Mouse (Mus musculus) spleen, postnatal 10 days (tissue): ENCODE measurements around the gene Nav3.
"Not testable (repeated sequence)": the region's sequence is repeated elsewhere in the genome, so short reads cannot be mapped to it uniquely, and the experiment has no call there.

Experiments used
- DNase-seq, 2 experiments: peaks; one replicate each; pipeline ENCODE4 v3.0.0; 2021 to 2022; ENCODE audit warnings: low spot score in 2 of 2

The Nav3 gene

DNA sequence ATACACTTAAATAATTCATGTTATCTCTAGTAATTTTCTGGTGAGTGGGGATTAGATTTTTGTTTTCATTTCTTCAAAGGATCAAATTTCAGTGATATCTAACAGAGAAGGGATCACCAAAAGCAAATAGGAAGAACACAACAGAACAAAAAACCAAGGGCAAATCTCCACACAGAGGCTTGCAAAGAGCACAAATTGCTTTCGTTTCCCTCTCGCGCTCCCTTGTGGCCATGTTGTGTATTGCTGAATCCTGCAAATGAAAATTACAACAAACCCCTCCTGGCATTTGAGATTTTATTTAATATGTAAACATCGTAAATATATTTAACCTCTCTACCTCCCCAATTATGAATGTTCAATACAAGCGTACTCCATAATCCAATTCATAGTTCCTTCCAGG is 370.8 kb downstream of the Nav3 start:
- peak in 1 of 2 experiments; percentile 40 for DNase-seq

DNA sequence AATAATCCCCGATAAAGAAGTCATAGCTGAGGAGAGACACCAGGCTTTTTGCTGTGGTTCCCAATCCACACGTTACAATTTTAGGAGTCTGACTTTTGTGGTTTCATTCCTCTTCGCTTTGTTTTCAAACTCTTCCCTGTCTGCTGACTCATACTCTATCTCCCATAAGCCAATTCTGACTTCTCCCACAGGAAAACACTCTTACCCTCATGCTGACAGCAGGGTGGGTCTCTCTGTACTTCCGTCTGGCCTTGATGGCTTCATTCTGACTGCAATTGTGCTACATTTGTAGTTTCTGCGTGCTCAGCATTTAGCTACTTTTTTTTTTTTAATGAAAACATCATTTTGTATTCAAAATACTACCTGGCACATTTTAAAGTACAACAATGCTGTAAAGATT is 379.4 kb downstream of the Nav3 start:
- no peak for DNase-seq

DNA sequence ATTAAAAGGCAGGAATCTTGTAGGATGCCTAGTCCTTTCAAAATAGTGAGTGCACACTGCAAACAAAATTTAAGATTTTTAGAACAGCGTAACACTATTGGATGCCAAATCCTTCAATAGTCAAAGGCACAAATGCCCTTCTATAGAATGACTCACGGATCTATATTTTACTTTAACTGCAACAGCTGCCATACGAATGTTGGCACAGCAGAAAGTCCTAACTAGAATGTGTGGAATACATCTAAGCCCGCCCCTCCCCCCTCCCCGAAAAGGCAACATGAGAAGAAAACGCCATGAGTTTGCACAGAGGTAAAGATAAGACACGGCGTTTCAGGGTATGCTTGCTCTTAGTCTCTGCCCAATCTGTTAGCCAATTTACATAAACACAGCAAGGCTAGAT is 383.6 kb downstream of the Nav3 start:
- no peak for DNase-seq

DNA sequence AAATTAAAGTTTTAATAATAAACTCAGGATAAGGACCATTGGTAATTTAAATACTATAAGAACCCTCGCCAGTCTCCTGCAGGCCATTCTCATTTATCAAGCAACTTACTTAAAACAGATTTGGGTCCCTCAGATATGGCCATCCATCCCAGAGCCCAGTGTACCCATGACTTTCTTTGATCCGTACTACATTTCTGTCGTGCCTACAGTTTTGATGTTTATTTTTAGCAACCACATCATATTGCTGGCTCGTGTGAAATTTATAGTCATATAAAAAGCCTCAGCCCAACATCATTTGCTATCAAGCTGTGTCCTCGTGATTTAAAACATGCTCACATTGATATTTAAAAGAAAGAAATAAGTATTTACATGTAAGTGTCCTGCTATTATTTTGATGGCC is 394.8 kb downstream of the Nav3 start:
- no peak for DNase-seq

DNA sequence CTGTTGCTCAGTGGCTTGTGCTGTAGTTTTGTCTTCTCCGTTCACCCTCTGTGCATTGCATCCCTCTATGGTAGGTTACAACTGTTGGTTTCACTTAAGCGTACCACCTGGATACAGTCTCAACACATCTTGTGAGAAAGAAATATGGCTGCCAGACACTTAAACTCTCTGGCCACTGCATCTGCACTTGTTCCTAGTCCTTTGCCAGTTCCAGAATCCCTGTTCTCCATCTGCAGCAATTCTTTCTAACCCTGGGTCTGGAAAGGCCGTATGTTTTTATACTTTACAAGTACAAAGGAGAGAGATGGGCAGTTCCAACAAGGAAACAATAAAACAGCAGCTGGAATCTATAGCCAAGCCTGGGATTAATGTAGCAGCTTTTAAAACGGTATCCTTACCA is 418.5 kb downstream of the Nav3 start:
- no peak for DNase-seq

DNA sequence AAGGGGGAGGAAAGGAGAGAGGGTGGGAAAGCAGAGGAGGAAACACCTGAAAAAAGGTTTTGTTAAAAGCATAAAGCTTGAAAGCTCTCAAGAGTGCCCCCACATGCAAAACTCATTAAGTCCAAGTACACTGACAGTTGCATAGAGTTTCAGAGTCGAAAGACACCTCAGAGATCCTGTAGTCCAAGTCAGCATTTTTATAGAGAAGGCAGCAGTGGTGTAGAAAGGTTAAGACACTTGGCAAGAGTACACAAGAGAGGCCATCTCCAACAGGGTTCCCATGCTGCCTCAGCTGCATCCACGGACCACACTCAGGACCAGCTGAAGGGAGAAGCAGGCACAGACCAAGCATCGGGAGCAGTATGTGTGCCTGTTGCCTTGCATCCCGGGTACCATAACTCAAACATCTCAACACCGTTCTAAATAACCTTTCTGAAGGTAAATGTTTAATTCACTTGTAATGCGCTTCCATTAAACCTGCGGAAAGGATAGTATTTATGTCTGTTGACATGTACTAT is 421.4 kb downstream of the Nav3 start:
- DNase-seq = no peak

DNA sequence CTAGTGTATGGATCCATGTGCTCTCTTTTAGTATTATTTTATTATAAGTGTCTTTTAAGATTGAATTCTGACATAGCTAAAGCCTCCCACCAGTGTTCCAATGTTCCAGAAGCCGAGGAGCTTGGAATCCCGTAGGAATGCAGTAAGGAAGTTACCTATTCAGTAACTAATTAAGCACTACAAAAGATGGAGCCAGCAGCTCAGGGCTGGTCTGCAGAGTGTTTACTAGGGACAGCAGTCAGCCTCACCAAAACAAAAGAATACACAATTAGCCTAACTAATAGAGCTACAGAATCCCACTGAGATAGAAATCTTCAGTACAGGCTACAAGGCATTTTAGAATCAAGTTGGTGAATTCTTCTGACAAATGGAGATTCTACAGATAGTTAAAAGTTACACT is 431.1 kb downstream of the Nav3 start:
- DNase-seq = not testable (repeated sequence)

DNA sequence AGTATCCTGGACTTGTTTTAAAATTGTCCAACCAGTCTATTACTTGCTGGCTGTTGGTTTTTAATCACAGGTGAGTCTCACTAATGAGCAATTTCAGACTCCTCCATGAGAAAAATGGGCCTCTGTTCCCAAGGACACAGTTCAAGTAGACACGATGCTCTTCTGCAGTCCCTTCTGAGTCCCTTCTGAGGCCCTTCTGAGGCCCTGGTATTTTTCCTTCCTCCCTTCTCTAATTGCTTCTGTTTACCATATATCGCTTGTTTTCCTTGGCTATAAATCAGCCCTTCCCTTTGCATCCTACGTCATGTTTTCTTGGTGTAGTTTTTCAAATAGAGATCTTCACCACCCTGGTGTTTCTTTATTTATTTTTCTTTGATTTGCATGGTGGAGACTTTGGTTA is 433.9 kb downstream of the Nav3 start:
- DNase-seq = no peak

DNA sequence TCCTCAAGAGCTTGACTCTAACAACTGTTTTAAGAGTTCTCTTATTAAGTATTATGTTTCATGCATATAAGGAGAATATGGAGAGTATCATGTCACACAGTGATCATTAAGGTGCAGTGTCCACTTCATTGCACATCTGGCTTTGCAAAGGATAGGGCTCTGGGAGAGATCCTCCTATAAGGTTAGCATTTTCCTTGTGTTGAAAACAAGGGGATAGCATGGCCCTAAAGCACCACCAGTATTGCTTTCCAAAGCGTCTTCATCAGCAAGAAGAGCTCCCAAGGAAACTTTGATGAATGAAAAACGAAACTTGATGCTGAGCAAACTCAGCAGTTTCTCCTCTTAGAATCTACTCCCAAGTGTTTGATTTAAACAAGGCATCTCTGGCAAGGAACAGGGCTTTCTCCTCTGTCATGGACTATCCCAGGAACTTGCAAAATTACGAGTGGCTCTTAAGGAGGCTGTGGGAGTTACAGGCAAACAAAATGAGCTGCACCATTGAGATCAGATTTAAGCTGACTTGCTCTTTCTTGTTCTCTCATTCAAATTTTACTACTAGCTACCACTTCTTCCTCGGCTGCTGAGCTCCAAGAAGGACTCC is 436.6 kb downstream of the Nav3 start:
- no peak for DNase-seq

DNA sequence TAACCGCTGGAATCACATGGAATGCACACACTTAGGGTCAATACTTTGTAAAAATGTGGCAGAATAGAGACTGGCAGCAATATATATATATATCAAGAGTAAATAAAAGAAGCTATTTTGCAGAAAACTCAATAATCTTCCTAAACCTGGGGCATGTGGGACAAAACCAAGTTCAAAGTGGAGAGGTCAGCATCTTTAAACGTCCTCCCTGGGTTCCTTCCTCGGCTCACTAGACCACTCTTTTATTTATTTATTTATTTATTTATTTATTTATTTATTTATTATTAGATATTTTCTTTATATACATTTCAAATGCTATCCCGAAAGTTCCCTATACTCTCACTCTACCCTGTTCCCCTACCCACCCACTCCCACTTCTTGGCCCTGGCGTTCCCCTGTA is 454.7 kb downstream of the Nav3 start:
- DNase-seq = not testable (repeated sequence)

DNA sequence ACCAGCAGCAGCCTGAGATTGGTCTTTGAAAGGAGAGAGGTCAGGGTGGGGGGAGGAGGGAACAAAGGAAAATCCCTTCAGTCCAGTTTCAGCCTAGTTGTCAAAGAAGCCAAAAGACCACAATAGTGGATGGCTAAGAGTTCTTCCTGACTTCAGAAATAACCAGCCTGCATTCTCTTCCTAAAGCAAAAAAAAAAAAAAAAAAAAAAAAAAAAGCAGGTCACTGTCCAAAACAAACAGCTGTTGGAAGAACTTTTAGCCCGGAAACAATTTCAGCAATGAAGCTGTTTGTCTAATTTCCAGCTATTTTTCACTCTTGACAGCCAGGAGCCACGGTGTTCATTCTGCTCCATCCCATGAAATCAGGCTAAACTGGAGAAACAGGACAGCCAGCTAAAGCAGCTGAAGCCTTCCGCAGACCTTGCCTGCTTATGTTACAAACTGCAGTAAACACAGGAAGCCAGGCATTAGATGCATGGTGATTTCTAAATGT is 455.2 kb downstream of the Nav3 start:
- DNase-seq = no peak

DNA sequence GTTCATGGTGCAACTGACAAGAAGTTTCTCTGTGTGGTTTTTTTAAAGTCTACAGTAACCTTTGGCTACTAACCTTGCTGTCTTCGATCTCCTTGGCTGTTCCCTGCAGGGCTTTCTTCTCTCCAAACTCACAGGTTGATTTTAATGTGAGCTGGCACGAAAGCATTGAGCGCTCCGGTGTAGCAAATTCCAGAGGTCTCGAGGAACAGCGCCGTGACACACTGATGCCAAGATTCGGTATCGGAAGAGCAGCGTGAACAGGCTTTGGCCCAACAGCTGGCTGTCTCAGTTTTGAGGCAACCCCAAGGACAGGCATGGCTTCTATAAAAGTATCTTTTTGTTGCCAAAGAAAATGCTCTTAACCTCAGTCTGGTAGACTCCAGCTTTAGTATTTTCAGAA is 456.1 kb downstream of the Nav3 start:
- DNase-seq = no peak

DNA sequence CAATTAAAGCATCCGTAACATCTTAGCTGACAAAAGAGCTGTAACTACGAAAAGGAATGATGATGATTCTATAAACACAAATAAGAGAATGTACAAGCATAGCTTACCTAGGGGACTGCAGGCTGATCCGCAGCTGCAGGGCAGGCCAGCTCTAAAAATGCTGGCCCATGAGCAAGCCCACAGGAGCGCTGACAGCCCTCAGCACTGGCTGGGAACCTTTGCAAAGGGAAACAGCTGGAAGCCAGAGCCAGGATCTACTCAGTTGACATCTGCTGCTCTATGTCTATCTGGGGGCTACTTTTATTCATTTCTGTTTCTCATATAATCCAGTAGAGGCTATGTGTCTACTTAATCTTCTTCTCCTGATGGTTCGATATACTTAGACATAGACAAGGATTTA is 461.7 kb downstream of the Nav3 start:
- DNase-seq = no peak

DNA sequence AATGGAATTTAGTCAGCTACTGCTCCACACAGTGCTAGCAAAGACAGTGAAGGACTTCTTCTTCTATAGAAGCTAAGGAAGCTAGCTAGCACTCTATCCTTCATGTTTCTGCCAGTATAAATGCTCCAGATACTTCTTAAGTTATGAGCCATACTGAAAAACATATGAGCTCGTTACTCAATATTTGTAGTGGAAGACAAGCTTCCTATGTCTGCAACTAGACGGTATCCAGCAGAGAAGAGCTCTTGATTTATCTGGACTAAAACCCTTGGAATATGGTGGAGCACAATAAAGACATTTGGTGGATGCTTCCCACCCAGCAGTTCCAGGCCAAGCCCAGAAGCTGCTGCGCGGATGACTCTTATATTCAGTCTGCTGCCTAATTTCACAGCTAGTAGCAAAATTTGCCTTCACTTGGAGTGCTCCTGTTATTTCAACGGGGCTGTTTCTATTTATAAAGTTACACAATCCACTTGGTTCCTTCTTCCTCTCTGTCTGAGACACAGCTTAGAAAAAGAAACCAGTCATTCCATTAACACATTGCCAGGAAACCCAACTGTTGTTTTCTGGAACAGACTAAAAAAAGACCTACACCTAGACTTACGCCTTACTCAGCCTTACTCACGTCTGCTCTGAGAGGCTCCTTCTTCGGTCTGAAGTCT is 470.0 kb downstream of the Nav3 start:
- DNase-seq = no peak

DNA sequence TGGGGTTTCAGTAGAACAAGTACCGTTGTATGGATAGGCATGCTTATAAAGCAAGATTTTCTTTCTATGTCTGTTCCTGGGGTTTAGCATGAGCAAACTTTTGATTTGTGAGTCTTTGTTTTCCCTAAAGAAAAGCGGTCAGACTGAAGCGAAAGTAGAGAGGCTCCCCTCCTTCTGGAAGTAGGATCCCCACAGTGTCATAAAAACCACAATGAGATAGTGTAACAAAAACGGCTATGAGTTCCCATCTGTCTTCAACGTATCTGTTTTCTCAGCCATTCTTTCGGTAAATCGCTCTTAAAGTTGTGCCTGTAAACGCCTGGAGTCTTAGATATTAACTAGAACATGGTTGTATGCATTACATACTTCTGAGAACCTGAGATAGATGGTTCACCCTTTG is 479.7 kb downstream of the Nav3 start:
- no peak for DNase-seq

DNA sequence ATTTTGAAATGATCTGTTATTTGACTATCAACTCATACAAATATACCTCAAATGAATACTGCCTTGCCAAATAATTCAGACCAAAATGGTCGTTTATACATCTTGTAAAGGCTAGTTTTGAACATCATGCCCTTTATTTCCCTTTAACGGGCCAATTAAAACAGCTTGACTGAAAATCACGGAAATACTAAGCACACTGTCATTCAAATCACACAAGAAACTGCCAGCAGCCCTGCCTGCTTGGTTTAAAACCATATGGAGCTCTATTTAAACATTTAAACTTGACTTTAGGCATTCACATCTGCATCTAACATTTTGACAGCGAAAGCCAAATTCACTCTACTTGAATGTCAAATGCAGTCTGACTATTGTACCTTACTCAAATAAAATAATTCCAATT is 481.8 kb downstream of the Nav3 start:
- no peak for DNase-seq

DNA sequence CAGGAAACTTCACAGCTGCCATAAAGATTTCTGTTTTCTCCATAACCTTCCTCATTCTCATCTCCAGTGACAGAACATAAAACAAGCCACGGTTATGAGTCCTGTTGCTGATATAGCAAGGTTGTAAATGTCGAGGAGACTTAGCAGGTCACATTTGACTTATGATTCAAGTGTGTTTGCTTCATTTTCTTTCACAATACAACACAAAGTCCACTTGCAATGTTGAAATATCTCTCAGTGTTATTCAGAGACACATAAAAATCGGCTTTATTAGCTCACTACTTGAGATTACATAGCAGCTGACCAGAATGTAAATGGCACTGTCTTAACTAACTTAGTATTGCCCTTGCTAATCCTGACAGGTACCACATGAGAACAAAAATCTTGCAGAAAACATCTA is 482.5 kb downstream of the Nav3 start:
- DNase-seq = no peak

DNA sequence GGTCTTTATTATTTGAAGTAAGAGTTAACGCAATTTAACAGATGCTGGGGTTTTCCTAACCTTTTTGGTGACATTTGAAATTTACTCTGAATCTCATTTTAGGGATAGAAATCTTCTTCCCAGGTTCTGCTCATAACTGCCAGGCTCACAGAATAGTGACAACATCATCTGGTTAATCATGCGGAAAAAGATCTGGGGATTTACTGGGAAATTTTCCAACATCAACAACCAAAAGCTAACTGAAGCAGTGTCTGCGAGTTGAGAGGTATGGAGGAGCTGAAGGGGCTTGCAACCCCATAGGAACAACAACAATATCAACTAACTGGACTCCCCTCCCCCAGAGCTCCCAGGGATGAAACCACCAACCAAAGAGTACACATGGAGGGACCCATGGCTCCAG is 505.7 kb downstream of the Nav3 start:
- DNase-seq = no peak

DNA sequence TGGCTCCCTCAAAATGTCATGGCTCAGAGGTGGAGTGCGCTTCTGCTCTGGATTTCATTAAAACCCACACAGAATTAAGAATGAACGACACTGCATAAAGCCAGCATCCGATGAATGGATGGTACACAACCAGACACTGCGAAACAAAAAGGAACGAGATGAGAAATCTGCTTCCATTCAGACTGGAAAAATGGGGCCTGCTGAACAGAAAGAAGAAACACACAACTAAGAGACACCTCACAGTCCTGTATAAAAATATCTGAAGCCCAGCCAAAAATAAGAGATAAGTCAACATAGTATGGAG is 526.7 kb downstream of the Nav3 start:
- no peak for DNase-seq

DNA sequence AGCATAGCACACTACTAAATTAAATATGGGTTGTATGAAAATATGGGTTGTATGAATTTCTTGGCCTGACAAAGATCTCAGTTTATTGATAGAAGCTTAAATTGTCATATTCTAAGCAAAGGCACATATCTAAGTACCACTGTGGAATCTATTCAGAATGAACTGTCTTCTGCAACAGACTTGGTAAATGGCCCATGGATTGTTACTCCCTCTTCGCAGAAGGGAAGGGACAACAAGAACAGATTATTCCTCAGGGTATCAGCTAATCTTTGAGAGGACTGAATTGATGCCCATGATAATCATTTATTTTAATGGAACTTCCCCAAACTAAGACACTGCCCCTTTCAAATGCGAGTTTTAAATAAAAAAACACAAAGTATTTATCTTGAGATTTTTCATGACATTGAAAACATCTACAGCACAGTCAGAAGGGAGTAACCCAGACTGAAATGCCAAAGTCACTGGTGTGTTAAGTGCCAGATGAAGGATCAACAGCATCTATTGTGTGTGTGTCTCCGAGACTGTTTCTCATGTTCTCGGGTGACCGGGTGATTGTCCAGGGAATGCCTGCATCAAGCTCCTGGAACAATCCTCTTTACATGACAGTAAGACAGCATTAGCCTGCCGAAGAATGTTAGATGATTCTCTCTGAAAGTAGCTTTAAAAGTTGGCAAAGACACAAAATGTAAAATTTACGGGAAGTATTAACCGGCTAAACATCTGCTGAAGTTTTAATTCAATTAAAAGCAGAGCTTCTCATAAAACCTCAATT is 527.3 kb downstream of the Nav3 start:
- DNase-seq = no peak

DNA sequence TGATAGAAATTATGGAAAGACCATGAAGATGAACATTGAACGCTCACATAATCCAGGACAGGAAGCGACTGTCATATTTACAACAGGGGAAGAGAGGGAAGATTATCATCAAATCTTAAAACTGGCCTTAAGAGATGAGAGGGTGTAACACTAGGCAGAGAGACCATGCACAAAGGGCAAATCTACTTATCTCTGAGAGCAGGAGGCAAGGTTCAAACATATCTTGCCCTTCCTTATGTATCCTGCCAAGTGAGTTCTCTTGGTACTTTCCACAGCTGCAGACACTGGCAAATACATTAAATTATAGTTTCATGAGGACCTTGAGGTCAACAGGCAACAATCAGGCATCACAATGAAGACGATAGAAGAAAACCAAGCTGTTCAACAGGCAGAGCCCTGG is 529.9 kb downstream of the Nav3 start:
- no peak for DNase-seq

DNA sequence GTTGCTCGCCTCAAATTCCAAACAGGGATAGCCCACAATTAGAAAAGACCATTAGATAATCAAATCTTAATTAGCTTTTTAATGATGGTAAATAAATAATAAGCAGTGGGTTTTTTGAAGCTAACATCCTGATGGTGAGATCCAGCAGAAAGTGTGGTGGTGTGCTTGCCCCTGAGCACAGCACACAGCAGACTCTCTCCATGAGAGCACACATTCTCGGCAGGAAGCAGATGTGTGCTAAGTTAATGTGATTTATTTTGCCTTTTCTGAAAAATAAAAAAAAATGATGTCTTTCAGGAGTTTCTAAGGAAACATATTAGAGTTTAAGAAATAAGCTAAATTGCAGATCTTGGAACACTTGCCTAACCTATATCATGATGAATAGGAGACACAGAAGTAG is 531.9 kb downstream of the Nav3 start:
- no peak for DNase-seq

DNA sequence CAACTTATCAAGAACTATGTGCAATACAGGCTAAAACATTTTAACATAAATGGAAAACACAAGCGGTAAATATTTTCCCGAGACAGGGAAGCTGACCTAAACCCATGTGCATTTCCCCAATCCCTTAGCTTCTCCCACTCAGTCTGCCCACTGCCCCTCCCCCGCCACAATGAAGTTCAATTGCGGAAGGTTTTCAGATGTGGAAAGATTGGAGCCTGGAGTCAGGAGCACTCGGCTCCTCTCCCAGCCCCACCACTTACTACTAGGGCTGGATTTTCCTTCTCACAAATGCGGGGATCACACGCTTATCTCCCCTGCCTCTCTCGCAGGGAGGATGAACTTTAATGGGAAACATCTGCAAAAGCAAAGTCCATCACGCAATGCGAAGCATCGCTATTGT is 534.6 kb downstream of the Nav3 start:
- DNase-seq = no peak
